Mouse (Mus musculus): ENCODE data around the gene Katna1. TPM values are rescaled to one million over a fixed set of nuclear protein-coding genes. Genes with fewer than 3 reads are reported as not detected.

The Katna1 gene
- polyA plus RNA-seq (2017; shearing (Covaris generic)): 88.2 TPM

GRCm38 (mm10) chr10:7725751-7726500 lies at the start of gene Katna1:
Gene Katna1 (plus strand): TSS chr10:7726000.

GRCm38 (mm10) chr10:7680731-7681301 lies 45.0 kb upstream of the Katna1 start, which contains the start of the genes Pcmt1 and Lats1:
Gene Pcmt1 (minus strand): TSS chr10:7681136.
Gene Lats1 (plus strand): TSS chr10:7681214.

GRCm38 (mm10) chr10:7792751-7793385 lies 67.1 kb downstream of the Katna1 start, which contains the start of the genes Ginm1 and Ppil4:
Gene Ginm1 (minus strand): TSS chr10:7792824.
Gene Ppil4 (plus strand): TSS chr10:7792891.

Other genes with a start within 250 kb of the Katna1 start
- 0.21 TPM for gene Lrp11, start 136.2 kb upstream of the Katna1 start, polyA plus RNA-seq (2017; shearing (Covaris generic))
- gene Nup43, start 58.5 kb upstream of the Katna1 start, polyA plus RNA-seq (2017; shearing (Covaris generic)): 24.0 TPM
- 116 TPM for gene Pcmt1, start 44.9 kb upstream of the Katna1 start, polyA plus RNA-seq (2017; shearing (Covaris generic))
- 4.2 TPM for gene Lats1, start 44.8 kb upstream of the Katna1 start, polyA plus RNA-seq (2017; shearing (Covaris generic))
- gene Ginm1, start 66.8 kb downstream of the Katna1 start, polyA plus RNA-seq (2017; shearing (Covaris generic)): 82.8 TPM
- 107 TPM for gene Ppil4, start 66.9 kb downstream of the Katna1 start, polyA plus RNA-seq (2017; shearing (Covaris generic))
- gene Zc3h12d, start 106.5 kb downstream of the Katna1 start, polyA plus RNA-seq (2017; shearing (Covaris generic)): 27.5 TPM
- 14.8 TPM for gene Tab2, start 230.2 kb downstream of the Katna1 start, polyA plus RNA-seq (2017; shearing (Covaris generic))